Mouse (Mus musculus) inflammation-experienced regulatory T-cells, adult 6 months (primary cell): Measurements from ENCODE around the gene Sox13. TPM values are rescaled to one million over a fixed set of nuclear protein-coding genes. Genes with fewer than 3 reads are reported as not detected.

Experiments used
- ATAC-seq: one replicate; pipeline ENCODE4 v1.8.0; 2017
- polyA plus RNA-seq, 3 experiments: library from polyadenylated mRNA; unstranded; fragments of 100-300 nt; shearing (Covaris generic); gene quantifications; one replicate each; pipeline ENCODE4 v1.2.1; 2017

Gene Sox13
- polyA plus RNA-seq, 3 experiments from 2014 or later = not detected

DNA sequence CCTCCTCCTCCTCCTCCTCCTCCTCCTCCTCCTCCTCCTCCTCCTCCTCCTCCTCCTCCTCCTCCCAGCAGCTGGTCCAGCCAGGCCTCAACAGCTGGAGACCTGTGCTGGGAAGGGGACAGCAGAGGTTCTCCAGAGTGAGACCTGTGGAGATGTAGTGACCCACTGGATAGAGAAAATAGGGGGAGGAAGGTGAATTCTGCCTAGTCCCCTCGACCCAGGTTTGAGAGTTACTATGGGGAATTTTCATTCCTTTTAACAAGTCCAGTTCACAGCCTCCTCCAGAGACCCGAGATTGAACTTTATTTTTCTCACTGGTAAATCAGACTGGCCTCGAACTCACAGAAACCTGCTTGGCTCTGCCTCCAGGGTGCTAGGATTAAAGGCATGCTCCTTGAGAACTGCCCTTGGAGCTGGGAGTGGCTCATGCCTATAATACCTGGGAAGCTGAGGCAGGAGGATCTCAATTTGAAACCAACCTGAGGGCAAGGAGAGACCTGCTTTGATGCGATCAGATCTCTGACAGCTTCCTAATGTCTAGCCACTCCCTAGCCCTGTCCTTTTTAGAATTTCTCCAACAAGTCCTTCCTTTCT is 467 bp upstream of the Sox13 start:
- ATAC-seq = no peak

DNA sequence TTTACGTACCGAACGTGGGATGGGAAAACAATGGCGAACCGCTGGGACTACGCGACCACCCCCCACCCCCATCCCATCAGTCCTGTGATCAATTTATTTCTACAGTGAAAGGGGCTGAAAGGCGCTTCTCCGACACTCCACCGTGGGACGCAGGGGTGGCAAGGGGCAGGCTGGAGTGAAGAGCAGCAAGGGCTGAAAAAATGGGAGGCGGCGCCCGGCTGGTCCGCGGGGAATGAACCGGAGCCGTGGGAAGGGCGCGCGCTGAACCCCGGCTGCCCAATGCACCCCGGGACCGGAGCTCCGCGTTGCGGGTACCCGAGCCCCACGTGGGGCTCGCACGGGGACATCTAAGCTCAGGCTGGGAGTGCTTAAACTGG is 1.0 kb downstream of the Sox13 start:
- no peak for ATAC-seq

- no peak for ATAC-seq
Observed at GRCm38 (mm10) chr1:133422615-133423161, 1.5 kb downstream of the Sox13 start.

- no peak for ATAC-seq
Observed at GRCm38 (mm10) chr1:133421975-133422570, 2.1 kb downstream of the Sox13 start.

- ATAC-seq = no peak
Observed at GRCm38 (mm10) chr1:133421061-133421460, 3.1 kb downstream of the Sox13 start.

DNA sequence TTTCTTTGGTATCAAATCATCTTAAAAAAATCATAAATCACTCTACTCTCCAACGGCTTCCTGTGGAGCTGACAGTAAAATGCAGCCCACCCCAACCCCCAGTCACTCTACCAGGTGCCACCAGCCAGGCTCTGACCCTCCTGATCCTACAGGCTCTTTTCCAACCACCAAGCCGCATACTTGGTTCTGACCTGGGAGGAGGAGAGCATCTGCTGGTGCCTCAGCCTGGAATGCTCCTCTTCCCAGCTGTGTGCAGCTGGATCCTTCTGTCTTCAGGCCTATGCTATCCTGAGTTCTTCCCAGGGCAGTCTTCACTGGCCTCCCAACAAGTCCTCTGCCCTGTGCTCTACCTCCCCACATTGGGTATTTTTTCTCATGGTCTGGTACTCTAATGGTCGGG is 3.7 kb downstream of the Sox13 start:
- no peak for ATAC-seq

- no peak for ATAC-seq
Observed at GRCm38 (mm10) chr1:133419178-133419834, 4.9 kb downstream of the Sox13 start.

GRCm38 (mm10) chr1:133418164-133418800 is 5.9 kb downstream of the Sox13 start:
- ATAC-seq = no peak

DNA sequence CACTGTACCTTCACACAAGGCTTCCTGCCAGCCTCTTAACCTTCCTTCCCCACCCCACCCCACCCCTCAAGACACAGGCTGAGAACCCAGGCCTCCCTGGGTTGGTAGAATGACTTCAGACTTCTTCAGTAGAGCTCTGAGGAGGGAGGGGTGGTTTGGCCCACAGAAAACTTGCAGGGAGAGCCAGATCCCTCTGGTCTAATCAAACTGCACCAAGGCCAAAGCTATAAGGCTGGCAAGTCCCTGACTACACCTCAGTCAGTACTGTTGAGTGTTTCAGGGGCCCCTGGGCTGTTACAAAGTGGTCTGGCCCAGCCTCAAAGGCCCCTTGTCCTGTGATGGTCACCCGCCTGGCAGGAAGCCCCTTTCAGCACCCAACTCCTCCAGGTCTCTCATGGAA is 6.6 kb downstream of the Sox13 start:
- ATAC-seq = no peak

- ATAC-seq = no peak
Observed at GRCm38 (mm10) chr1:133417113-133417512, 7.1 kb downstream of the Sox13 start.

DNA sequence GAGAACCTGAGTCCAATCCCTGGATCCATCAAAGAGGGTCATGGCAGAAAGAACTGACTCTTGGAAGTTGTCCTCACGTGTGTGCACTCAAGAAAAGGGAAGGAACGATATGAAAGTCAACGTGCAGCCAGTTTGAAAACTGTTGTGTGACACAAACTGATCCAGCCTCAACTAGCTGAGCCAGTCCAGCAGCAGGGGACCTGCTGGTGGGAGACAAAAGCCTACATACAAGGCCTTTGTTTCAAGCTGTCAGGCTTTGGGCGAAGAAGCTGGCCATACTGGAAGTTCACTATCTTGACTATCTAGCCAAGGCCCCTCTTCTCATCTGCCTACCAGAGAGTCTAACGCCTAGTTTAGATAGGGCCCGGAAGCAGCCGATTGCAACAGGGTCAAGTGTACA is 7.7 kb downstream of the Sox13 start:
- no peak for ATAC-seq

- no peak for ATAC-seq
Observed at GRCm38 (mm10) chr1:133415505-133415904, 8.7 kb downstream of the Sox13 start.

GRCm38 (mm10) chr1:133415086-133415485 is 9.1 kb downstream of the Sox13 start:
- no peak for ATAC-seq

- no peak for ATAC-seq
Observed at GRCm38 (mm10) chr1:133412941-133413340, 11.2 kb downstream of the Sox13 start.

DNA sequence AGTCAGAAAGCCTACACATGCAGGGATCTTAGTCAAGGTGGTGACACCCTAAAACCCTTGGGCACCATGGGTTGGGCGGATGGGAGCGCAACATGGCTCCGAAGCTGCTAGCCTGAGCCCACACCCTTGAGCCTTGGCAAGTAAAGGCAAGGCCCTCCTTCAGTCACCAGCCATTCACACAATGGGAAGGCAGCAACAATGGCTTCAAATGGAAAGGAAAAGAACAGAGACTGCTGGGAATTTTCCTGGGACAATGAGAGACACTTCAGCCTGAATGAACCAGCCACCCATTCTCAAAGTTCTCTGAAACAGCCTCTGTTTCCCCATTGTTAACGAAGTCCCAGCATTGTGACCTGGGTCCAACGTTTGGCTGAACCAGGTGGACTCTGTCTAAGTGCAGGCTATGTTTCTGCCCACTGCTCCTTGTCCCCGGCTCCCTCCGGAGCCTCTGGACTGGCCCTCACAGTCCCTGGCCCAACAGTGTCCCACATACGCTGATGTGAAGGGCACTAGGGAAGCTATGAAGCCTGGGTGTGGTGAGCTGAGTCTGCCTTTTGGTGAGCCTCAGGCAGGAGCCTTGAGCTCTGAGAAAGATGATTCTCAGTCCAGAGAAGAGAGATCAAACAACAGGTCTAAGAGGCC is 12.6 kb downstream of the Sox13 start:
- no peak for ATAC-seq

DNA sequence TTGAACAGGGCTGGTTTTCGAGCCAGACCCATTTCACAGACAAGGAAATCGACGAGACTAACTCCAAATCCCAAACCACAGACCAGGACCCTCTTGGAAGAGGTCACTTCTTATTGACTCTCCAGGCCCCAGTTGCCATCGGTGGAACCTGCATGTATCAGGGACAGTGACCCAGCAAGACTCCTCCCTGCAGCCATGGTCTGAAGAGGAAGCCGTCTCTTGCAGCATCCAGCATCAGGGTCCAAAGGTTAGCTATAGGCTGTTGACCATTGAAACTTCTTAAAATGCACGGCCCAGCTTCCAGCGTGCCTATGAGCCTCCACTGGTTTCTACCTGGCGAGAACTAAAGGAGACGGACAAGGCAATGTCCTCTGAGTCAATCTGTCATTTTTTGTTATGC is 14.4 kb downstream of the Sox13 start:
- no peak for ATAC-seq

- no peak for ATAC-seq
Observed at GRCm38 (mm10) chr1:133408880-133409516, 15.2 kb downstream of the Sox13 start.

DNA sequence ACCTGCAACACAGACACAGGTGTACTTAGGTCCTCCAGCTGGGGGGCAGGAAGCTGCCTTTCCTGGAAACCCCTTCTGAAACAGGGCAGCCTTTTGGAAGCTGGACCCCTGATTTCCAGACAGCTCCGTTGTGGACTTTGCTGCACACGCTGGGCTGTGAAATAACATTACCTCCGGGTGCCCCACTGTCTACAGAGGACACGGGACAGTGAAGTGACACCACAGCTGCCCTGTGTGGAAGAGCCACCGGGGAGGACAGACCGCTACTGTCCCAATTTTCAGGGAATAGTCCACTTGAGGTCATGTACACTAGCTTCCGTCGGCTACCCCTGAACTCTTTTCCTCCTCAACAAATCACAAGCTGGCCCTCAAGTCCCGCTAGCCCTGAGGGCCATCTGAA is 15.9 kb downstream of the Sox13 start:
- ATAC-seq = no peak

DNA sequence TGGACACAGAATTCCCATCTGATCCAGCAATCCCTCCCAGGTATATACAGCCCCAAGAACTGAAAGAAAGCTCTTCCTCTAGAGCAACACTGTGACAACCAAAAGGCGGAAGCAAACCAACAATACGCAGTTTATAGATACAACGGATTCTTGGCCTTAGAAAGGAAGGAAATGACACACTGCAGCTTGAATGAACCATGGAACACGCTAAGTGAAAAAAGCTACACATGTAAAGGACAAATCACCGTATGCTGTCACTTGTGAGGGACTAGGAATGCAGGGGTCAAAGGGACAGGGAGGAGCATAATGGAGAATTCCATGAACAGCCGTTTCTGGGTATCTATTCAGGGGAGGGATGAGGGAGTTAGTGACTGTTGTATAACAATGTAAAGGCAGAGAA is 16.7 kb downstream of the Sox13 start:
- ATAC-seq = no peak

- ATAC-seq = no peak
Observed at GRCm38 (mm10) chr1:133406614-133407013, 17.6 kb downstream of the Sox13 start.

GRCm38 (mm10) chr1:133404005-133404404 is 20.2 kb downstream of the Sox13 start:
- no peak for ATAC-seq

DNA sequence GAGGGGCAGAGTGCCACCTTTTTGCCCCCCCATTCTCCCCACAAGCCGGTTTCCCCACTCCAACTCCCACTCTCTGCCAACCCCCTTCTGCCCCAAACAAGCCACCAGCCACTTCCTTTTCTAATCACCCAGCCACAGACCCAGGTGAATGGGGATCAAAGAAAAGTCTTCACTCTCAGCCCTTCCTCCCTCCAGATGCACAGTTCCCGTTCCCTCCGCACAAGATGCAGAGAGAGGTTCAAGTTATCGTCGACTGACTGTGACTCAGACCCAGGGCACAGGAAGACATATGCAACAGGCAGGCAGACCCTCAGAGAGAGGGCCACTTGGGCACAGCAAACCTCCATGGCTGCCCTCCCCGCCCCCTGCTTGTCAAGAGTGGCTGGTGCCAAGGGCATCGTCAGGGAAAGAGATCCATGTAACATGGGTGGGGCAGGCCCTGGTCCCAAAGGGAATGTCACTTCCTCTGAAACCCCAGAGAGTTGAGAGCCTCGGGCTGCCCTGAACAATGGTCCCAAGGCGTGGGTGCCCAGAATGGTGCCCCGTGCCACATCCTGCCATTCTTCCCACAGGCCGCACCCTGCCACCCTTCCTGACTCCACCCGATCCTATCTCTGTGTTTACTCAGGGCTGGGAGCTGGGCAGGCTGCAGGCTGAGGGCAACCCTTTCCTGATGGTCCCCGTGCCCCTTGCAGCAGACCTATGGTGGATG is 24.0 kb downstream of the Sox13 start:
- ATAC-seq = no peak
